Mouse (Mus musculus): Measurements from ENCODE around the gene Zswim1. TPM values are rescaled to one million over a fixed set of nuclear protein-coding genes. Genes with fewer than 3 reads are reported as not detected.
A peak's percentile ranks its signal among the peaks of the same experiment; 100 is the strongest.

The Zswim1 gene
- polyA plus RNA-seq, 1 experiment, result 11.8 TPM

DNA sequence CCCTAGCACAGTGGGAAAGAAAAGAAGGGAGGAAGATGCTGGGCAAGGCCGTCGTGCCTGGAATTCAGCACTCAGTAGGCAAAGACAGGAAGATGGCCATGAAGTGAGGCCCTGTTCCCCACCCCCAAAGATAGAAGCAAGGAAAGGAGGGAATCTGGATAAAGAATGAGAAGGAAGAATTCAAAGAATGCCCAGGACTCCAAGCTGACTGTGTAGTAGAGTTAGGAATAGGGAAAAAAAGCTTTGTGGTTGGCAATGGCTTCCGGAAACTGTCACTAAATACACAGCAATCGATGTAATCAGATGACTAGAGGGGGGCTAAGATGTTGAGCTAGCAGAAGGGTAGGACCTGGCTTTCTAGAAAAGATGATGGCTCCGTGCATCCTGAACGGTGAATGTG, 5.3 kb upstream of the Zswim1 start:
- TF ChIP-seq POLR2A (IDR thresholded peaks at IDR 0.05; ENCODE audit: low read depth, low read length) (no peak), CTCF (conservative IDR thresholded peaks at IDR 0.05; ENCODE audit: insufficient read depth, insufficient read length, low read depth, low read length) (no peak)
- Histone ChIP-seq H3K27ac (ENCODE audit: insufficient read depth, low read depth, low read length) (no peak overlapping the region), H3K36me3 (ENCODE audit: control insufficient read depth, insufficient read depth, low read length) (no peaks in the 10 kb centered on the region), H3K27me3 (replicated peaks; ENCODE audit: control insufficient read depth, insufficient read depth, low read length) (no peaks in the 10 kb centered on the region), H3K4me1 (ENCODE audit: control insufficient read depth, insufficient read depth, low read length) (no peaks in the 10 kb centered on the region), H3K4me3 (ENCODE audit: insufficient read depth, low read depth, low read length) (no peak overlapping the region)
- DNase-seq, result no peak
- 85% methylated on average over 6 of the region's 6 CpGs for WGBS

DNA sequence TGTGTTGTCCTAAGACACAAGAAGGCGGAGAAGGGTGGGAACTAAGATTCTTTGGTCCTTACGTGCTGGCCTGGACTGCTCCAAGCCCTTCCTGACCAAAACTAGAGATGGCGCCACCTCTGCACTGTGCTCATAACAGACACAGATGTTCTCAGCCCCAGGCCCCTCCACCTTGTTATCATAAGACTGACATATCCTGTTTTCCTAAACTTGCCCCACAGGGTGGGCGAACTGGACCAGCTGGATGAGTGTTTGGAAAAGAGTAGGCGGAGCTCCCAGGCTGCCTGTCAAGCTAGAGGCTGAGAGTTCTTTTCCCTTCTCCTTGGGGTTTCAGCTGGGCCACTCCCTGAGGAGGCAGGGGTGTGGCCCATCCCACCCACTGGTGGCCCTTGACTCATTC, 4.8 kb upstream of the Zswim1 start:
- no peaks in the 10 kb centered on the region for H3K27me3 ChIP-seq (replicated peaks; ENCODE audit: control insufficient read depth, insufficient read depth, low read length)
- no peaks in the 10 kb centered on the region for H3K36me3 ChIP-seq (ENCODE audit: control insufficient read depth, insufficient read depth, low read length)
- no peak overlapping the region for H3K4me3 ChIP-seq (ENCODE audit: insufficient read depth, low read depth, low read length)
- WGBS, result 81% methylated on average over 5 of the region's 5 CpGs
- no peak for TF ChIP-seq POLR2A (IDR thresholded peaks at IDR 0.05; ENCODE audit: low read depth, low read length)
- TF ChIP-seq CTCF (conservative IDR thresholded peaks at IDR 0.05; ENCODE audit: insufficient read depth, insufficient read length, low read depth, low read length), result no peak
- no peak for DNase-seq
- H3K4me1 ChIP-seq (ENCODE audit: control insufficient read depth, insufficient read depth, low read length), result no peaks in the 10 kb centered on the region; the same call in 1 of the 2 replicates
- no peak overlapping the region for H3K27ac ChIP-seq (ENCODE audit: insufficient read depth, low read depth, low read length)

DNA sequence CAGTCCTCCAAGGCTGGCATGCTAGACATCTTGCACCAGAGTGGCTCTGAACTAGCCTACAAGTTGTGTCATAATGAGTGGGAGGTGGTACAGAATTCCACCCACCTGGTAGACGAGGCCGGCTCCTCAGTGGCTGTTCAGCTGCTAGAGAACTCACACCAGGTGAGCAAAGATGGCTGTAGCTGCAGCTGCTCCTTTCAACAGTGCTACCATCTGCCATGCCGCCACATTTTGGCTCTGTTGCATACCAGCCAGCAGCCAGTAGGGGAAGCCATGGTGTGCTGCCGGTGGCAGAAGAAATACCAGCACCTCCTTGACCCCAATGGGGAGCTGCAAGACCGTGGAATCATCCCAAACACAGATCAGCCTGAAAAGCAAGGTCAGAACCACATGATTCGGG, 1.4 kb upstream of the Zswim1 start:
- Histone ChIP-seq H3K27me3 (replicated peaks; ENCODE audit: control insufficient read depth, insufficient read depth, low read length) (no peaks in the 10 kb centered on the region), H3K4me3 (ENCODE audit: insufficient read depth, low read depth, low read length) (no peak overlapping the region), H3K4me1 (ENCODE audit: control insufficient read depth, insufficient read depth, low read length) (no peaks in the 10 kb centered on the region; the same call in 1 of the 2 replicates), H3K36me3 (ENCODE audit: control insufficient read depth, insufficient read depth, low read length) (peaks cover 3% of the 10 kb centered on the region; the same call in 1 of the 2 replicates), H3K27ac (ENCODE audit: insufficient read depth, low read depth, low read length) (no peak overlapping the region)
- 90% methylated on average over 6 of the region's 6 CpGs for WGBS
- TF ChIP-seq POLR2A (IDR thresholded peaks at IDR 0.05; ENCODE audit: low read depth, low read length), result no peak
- TF ChIP-seq CTCF (conservative IDR thresholded peaks at IDR 0.05; ENCODE audit: insufficient read depth, insufficient read length, low read depth, low read length), result no peak
- no peak for DNase-seq

DNA sequence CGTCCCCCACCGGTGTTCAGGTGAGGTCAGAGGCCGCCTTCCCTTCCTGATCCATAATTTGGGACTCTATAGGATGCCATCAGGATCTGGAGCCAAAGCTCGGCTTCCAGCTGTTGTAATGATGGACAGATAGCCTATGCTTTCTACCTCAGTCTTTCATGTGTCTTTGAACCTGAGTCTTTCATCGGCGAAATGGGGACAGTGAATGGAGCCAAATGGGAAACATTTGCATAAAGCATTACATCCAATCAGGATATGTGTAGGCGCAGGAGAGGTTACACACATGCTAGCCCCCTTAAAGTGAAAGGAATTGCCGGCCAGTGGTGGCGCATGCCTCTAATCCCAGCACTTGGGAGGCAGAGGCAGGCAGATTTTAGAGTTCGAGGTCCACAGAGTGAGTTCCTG, 697 bp downstream of the Zswim1 start:
- peak; percentile 51 for DNase-seq

DNA sequence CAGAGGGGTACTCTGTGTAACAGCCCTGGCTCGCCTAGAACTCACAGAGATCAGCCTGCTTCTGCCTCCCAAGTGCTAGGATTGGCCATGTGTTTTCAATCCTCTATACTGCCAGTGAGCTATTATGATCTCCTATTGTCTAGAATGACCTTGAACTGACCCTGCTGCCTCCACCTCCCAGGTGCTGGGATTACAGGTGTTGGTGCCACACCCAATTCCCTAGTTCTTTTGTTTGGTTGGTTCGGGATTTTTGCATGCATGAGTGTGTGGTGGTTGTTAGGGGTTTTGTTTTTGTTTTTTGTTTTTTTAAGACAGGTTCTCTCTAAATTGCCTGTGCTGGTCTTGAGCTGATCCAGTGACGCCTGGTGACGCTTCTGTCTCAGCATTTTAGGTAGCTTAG, 1.5 kb downstream of the Zswim1 start:
- no peak for DNase-seq
- H3K27me3 ChIP-seq (replicated peaks; ENCODE audit: control insufficient read depth, insufficient read depth, low read length), result no peaks in the 10 kb centered on the region
- no peaks in the 10 kb centered on the region; the same call in 1 of the 2 replicates for H3K4me1 ChIP-seq (ENCODE audit: control insufficient read depth, insufficient read depth, low read length)
- 87% methylated on average over 4 of the region's 4 CpGs for WGBS
- no peak overlapping the region for H3K4me3 ChIP-seq (ENCODE audit: insufficient read depth, low read depth, low read length)
- no peak overlapping the region for H3K27ac ChIP-seq (ENCODE audit: insufficient read depth, low read depth, low read length)
- TF ChIP-seq POLR2A (IDR thresholded peaks at IDR 0.05; ENCODE audit: low read depth, low read length) (no peak), CTCF (conservative IDR thresholded peaks at IDR 0.05; ENCODE audit: insufficient read depth, insufficient read length, low read depth, low read length) (no peak)
- peaks cover 3% of the 10 kb centered on the region; the same call in 1 of the 2 replicates for H3K36me3 ChIP-seq (ENCODE audit: control insufficient read depth, insufficient read depth, low read length)

More for the DNA sequence above, 697 bp downstream of the Zswim1 start:
- peak overlapping the region; percentile 70 for H3K4me3 ChIP-seq (ENCODE audit: insufficient read depth, low read depth, low read length)
- no peaks in the 10 kb centered on the region for H3K27me3 ChIP-seq (replicated peaks; ENCODE audit: control insufficient read depth, insufficient read depth, low read length)
- peak overlapping the region; percentile 33; the same call in 1 of the 2 replicates for H3K27ac ChIP-seq (ENCODE audit: insufficient read depth, low read depth, low read length)
- no peaks in the 10 kb centered on the region; the same call in 1 of the 2 replicates for H3K4me1 ChIP-seq (ENCODE audit: control insufficient read depth, insufficient read depth, low read length)
- TF ChIP-seq CTCF (conservative IDR thresholded peaks at IDR 0.05; ENCODE audit: insufficient read depth, insufficient read length, low read depth, low read length) (no peak), POLR2A (IDR thresholded peaks at IDR 0.05; ENCODE audit: low read depth, low read length) (no peak)
- peaks cover 3% of the 10 kb centered on the region; the same call in 1 of the 2 replicates for H3K36me3 ChIP-seq (ENCODE audit: control insufficient read depth, insufficient read depth, low read length)
- 0% methylated on average over 10 of the region's 10 CpGs for WGBS

DNA sequence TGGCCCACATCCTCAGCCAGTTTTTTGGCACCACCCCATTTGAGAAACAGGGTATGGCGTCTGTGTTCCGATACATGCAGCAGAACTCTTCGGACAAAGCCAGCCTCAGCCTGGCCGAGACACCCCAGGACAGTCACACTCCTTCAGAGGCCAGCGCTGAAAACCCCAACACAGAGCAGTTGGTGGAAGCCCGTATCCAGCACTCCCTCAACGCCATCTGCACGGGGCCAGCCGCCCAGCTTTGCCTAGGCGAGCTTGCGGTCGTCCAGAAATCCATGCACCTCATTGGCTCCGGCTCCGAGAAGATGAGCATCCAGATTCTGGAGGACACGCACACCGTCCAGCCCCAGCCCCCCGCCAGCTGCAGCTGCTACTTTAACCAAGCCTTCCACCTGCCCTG, 3.0 kb downstream of the Zswim1 start:
- Histone ChIP-seq H3K27me3 (replicated peaks; ENCODE audit: control insufficient read depth, insufficient read depth, low read length) (no peaks in the 10 kb centered on the region), H3K4me1 (ENCODE audit: control insufficient read depth, insufficient read depth, low read length) (no peaks in the 10 kb centered on the region; the same call in 1 of the 2 replicates), H3K4me3 (ENCODE audit: insufficient read depth, low read depth, low read length) (no peak overlapping the region), H3K27ac (ENCODE audit: insufficient read depth, low read depth, low read length) (no peak overlapping the region), H3K36me3 (ENCODE audit: control insufficient read depth, insufficient read depth, low read length) (peaks cover 3% of the 10 kb centered on the region; the same call in 1 of the 2 replicates)
- no peak for TF ChIP-seq POLR2A (IDR thresholded peaks at IDR 0.05; ENCODE audit: low read depth, low read length)
- TF ChIP-seq CTCF (conservative IDR thresholded peaks at IDR 0.05; ENCODE audit: insufficient read depth, insufficient read length, low read depth, low read length), result no peak
- no peak for DNase-seq
- WGBS, result 97% methylated on average over 17 of the region's 17 CpGs

DNA sequence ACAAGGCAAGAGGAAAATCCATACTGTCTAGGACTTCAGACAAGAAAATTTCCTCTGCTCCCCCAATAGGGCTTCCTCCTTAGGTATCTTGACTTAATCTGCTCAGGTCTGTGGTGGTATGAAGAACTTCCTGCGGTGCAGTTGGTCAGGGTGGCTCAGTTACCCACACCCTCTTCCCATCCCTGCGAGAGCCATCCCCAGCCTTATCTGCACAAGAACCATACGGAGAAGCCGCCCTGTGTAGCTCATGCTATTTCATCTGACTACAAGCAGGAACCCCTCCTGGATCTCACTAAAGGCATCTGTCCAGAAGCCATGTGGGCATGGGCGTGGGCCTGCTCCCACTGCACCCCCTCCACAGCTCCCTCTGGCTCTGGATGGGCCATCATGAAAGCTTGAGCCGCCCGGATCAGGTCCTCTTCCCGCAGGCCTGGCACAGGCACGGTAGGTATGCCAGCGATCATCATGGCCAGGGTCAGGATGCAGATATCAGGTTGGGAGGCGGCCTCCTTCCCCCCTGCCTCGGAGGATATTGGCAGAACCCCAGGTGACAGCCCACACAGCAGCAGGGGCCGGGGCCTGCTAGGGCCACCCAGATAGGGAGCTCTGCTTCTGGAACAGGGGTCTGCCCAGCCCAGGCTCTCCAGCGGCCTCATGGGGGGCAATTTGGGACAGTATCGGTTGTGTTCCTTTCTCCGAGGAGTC, 4.8 kb downstream of the Zswim1 start:
- H3K36me3 ChIP-seq (ENCODE audit: control insufficient read depth, insufficient read depth, low read length), result peaks cover 3% of the 10 kb centered on the region; the same call in 1 of the 2 replicates
- H3K4me3 ChIP-seq (ENCODE audit: insufficient read depth, low read depth, low read length), result no peak overlapping the region
- H3K4me1 ChIP-seq (ENCODE audit: control insufficient read depth, insufficient read depth, low read length), result no peaks in the 10 kb centered on the region; the same call in 1 of the 2 replicates
- H3K27me3 ChIP-seq (replicated peaks; ENCODE audit: control insufficient read depth, insufficient read depth, low read length), result no peaks in the 10 kb centered on the region
- WGBS, result 83% methylated on average over 16 of the region's 16 CpGs
- no peak overlapping the region for H3K27ac ChIP-seq (ENCODE audit: insufficient read depth, low read depth, low read length)
- TF ChIP-seq CTCF (conservative IDR thresholded peaks at IDR 0.05; ENCODE audit: insufficient read depth, insufficient read length, low read depth, low read length) (no peak), POLR2A (IDR thresholded peaks at IDR 0.05; ENCODE audit: low read depth, low read length) (no peak)
- no peak for DNase-seq
